Mouse (Mus musculus) limb, embryonic 12.5 days (tissue): ENCODE measurements at regions not wholly inside any gene's neighbourhood (a gene's known extent, or its start where the extent isn't known, plus 50 kb on each side); places are given as distances from the start of the nearest gene placed in this dataset. TPM values are rescaled to one million over a fixed set of nuclear protein-coding genes. Genes with fewer than 3 reads are reported as not detected.

Source experiments
- microRNA-seq: library from miRNA; unstranded; fragments of <30 nt; microRNA quantifications from one replicate; pipeline ENCODE4, GENCODE M21; 2017

Small RNA genes lying in the stretch of these regions (microRNA-seq; reads per million reads assigned to microRNA genes)
- not detected for gene Gm44338
